Mouse (Mus musculus) brain, embryonic 14.5 days (tissue): ENCODE data around the gene Ngrn. TPM values are rescaled to one million over a fixed set of nuclear protein-coding genes. Genes with fewer than 3 reads are reported as not detected.
A peak's percentile ranks its signal among the peaks of the same experiment; 100 is the strongest.

Experiments
- DNase-seq: peaks from one replicate; pipeline ENCODE4 v3.0.0-alpha.2; 2011; ENCODE audit warnings: low read depth
- CTCF ChIP-seq: fragments of 200-500 bp; IDR thresholded peaks from 2 replicates; pipeline ENCODE4 v1.5.1; 2012; ENCODE audit warnings: inconsistent platforms, mild to moderate bottlenecking, moderate library complexity, borderline replicate concordance; ENCODE audit not compliant: insufficient read depth, insufficient read length; ENCODE audit errors: extremely low read depth
- POLR2A ChIP-seq: fragments of 200-500 bp; IDR thresholded peaks from 2 replicates; pipeline ENCODE4 v1.6.1; 2012; ENCODE audit warnings: mild to moderate bottlenecking, inconsistent platforms, borderline replicate concordance; ENCODE audit not compliant: poor library complexity, insufficient read depth, insufficient read length, severe bottlenecking; ENCODE audit errors: extremely low read depth
- polyA plus RNA-seq: library from polyadenylated mRNA; depleted of rRNA; stranded (reverse); fragments of >200 nt; gene quantifications from 2 replicates; pipeline ENCODE4 v1.2.3, GENCODE M21; 2012

The Ngrn gene
- polyA plus RNA-seq, 1 experiment: 50.9 TPM

GRCm38 (mm10) chr7:80268897-80269750 is 8.1 kb downstream of the Ngrn start, which contains the start of gene Vps33b:
TSS of gene Vps33b (plus strand) at chr7:80269649.
- TF ChIP-seq CTCF (no peak), POLR2A (peak; percentile 44; the same call in 1 of the 2 replicates)

DNA sequence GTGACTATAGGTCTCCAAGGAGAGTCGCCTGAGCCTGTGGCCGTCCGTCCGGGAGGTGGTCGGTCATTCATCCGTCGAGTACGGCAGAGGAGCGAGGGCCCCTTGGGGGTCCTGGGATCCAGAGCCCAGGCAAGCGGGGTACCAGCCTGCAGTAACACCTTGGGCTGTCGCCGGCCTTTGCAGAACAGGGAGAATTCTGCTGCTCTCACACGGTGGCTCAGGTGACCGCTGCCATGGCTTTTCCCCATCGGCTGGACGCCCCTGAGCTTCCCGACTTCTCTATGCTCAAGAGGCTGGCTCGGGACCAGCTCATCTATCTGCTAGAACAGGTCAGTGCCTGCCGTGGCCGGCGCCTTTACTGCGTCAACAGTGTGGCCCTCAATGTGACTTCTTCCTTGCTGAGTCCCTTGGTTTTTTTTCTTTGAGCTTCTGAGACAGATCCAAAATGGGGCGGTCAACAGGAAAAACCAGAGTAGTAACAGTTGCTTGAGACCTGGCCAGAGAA is 8.8 kb downstream of the Ngrn start:
- TF ChIP-seq POLR2A (no peak), CTCF (no peak)
- DNase-seq: peak; percentile 57

More at GRCm38 (mm10) chr7:80268897-80269750, 8.1 kb downstream of the Ngrn start, which contains the start of gene Vps33b:
- DNase-seq: peak; percentile 97

DNA sequence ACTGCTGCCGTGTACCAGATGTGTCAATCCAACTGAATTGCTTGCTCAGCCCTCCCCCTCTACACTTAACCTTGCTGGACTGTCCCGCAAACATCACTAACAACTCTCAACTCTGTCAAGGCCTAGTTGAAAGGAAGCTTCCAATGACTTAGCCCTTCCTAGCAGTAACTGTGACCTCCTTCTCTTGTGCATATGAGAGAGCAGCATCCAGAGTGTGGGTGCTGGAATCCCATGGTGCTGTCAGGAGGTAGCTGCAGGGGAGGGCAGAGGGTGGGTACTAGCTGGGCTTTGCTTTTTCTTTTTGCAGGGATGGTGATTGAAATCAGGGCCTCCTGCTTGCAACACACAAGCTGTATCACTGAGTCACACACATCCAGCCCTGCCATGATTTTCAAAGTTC is 12.4 kb downstream of the Ngrn start:
- no peak for TF ChIP-seq POLR2A
- no peak for TF ChIP-seq CTCF
- DNase-seq: no peak

DNA sequence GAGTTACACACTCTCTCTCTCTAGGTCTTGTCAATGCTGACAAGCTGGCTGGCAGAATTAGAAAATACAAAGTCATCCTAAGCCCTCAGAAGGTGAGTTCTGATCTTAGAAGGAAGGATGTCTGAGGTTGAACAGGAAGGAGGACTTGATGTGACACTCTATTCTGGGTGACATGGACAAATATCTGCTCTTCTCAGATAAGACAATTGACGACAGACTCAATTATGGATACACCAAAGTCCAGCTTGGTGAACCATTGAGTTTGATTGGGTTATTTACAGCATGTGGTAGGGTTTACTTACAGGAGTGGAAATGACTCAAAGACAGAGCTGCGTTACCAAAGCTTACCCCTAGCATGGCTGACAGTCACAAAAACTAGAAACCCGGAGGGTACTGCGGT is 15.4 kb downstream of the Ngrn start:
- DNase-seq: no peak
- TF ChIP-seq POLR2A (no peak), CTCF (no peak)

DNA sequence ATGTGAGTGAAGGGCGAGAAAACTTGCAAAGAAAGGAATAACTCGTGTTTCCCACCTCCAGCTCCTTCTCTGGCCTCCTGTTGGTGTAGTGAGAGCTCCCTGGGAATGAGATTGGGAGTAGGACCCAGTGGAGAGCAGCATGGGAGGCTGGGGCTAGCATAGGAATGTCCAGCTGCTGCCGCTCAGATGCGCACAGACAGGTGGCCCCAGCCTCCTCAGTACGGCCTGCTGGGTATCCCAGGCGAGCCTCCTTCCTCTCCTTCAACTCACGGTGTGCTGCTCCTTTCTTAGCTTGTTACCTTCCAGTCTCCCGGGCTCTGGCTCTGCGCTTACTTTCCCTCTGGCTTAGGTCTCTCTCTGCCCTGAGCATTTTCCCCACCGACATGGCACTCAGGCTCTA is 19.0 kb downstream of the Ngrn start:
- no peak for DNase-seq
- no peak for TF ChIP-seq CTCF
- TF ChIP-seq POLR2A: no peak

GRCm38 (mm10) chr7:80280998-80281397 is 20.0 kb downstream of the Ngrn start:
- no peak for DNase-seq
- TF ChIP-seq POLR2A (no peak), CTCF (no peak)

- no peak for DNase-seq
- no peak for TF ChIP-seq CTCF
- TF ChIP-seq POLR2A: no peak
Observed at GRCm38 (mm10) chr7:80281646-80282045, 20.6 kb downstream of the Ngrn start.

GRCm38 (mm10) chr7:80283226-80283918 is 22.4 kb downstream of the Ngrn start:
- DNase-seq: no peak
- TF ChIP-seq POLR2A (no peak), CTCF (no peak)

- TF ChIP-seq CTCF: no peak
- no peak for TF ChIP-seq POLR2A
- DNase-seq: no peak
Observed at GRCm38 (mm10) chr7:80284391-80284790, 23.4 kb downstream of the Ngrn start.

DNA sequence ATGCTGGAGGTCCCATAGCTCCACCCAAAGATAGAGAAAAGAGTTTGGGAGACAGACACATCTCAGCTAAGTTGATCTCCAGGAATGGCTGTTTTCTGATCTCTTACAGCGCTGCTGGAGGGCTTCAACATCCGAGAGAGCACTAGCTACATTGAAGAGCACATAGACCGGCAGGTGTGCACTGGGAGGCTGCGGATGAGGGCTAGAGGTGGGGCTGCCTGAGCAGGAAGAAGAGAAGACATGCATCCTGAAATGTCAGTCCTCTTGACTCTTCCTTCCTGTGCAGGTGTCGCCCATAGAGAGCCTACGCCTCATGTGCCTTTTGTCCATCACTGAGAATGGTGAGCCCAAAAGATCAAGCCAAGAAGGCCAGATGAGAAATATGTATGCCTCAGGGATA is 24.7 kb downstream of the Ngrn start:
- DNase-seq: no peak
- no peak for TF ChIP-seq CTCF
- no peak for TF ChIP-seq POLR2A

GRCm38 (mm10) chr7:80287736-80288135 is 26.7 kb downstream of the Ngrn start:
- TF ChIP-seq POLR2A: no peak
- TF ChIP-seq CTCF: no peak
- no peak for DNase-seq
